11 mouse cellular contexts compared by ENCODE assay signal in genomic region chr11:102364570-102365371, GRCm38 (mm10). TPM values are rescaled to one million over a fixed set of nuclear protein-coding genes. Genes with fewer than 3 reads are reported as not detected.
DNase-seq lines count a peak whose midpoint lies in the region; ATAC-seq lines count a peak whose summit lies in the region.
"Had no signal": no experiment of that assay in that cellular context is flagged by ENCODE, and none has a peak within 500 bp of the region (broad histone marks: within the 10 kb centered on the region; RNA-seq: fewer than 3 reads in every experiment).

No protein-coding gene starts in this region.

- 0 out of 2 replicates have a peak, but pooled peaks cover 4% of the 10 kb centered on the region for H3K4me1 ChIP-seq in hindbrain, embryonic 12.5 days
- no peaks in the 10 kb centered on the region for H3K4me1 ChIP-seq in hindbrain, embryonic 14.5 days (replicated peaks; ENCODE audit: control insufficient read depth, insufficient read depth, low read length)
- H3K4me1 ChIP-seq in limb, embryonic 10.5 days, result peaks cover 6% of the 10 kb centered on the region; the same call in 1 of the 2 replicates

- DNase-seq in hindbrain, embryonic 14.5 days (ENCODE audit: low spot score), result no peak
- DNase-seq in c-Kit-positive CD71-positive TER-119-positive erythroid progenitor cells, embryonic 14.5 days (ENCODE audit: low spot score), result peak; percentile 93
- DNase-seq in limb, embryonic 10.5 days (ENCODE audit: low spot score), result no peak
- DNase-seq in spleen, postnatal 14 days (ENCODE audit: low spot score in 2 of 2), result peak; percentile 69 to 72
- no peak for DNase-seq in MN1 (ENCODE audit: low spot score)
- DNase-seq in testis, postnatal 10 days (ENCODE audit: low spot score), result no peak
- DNase-seq: adrenal gland, postnatal 25 days; cerebellum, postnatal 14 days; forebrain, postnatal 0 days; lung, postnatal 14 days had no signal

- 77% methylated on average over 14 of the region's 14 CpGs for WGBS in hindbrain, embryonic 12.5 days
- WGBS in hindbrain, embryonic 14.5 days, result 80% methylated on average over 14 of the region's 14 CpGs
- WGBS in limb, embryonic 10.5 days, result 74% methylated on average over 14 of the region's 14 CpGs

- no peaks in the 10 kb centered on the region for H3K9me3 ChIP-seq in hindbrain, embryonic 12.5 days (replicated peaks)
- H3K9me3 ChIP-seq in hindbrain, embryonic 14.5 days (ENCODE audit: control insufficient read depth, low read length), result no peaks in the 10 kb centered on the region
- H3K9me3 ChIP-seq in limb, embryonic 10.5 days (replicated peaks), result no peaks in the 10 kb centered on the region

- H3K36me3 ChIP-seq in hindbrain, embryonic 12.5 days, result no peaks in the 10 kb centered on the region
- H3K36me3 ChIP-seq in hindbrain, embryonic 14.5 days (replicated peaks; ENCODE audit: control insufficient read depth, insufficient read depth), result no peaks in the 10 kb centered on the region
- H3K36me3 ChIP-seq in limb, embryonic 10.5 days, result no peaks in the 10 kb centered on the region

- ATAC-seq in hindbrain, embryonic 12.5 days (ENCODE audit: low FRiP score), result 0 out of 2 replicates have a peak, but pooled peaks have one; percentile 48
- no peak for ATAC-seq in hindbrain, embryonic 14.5 days (ENCODE audit: low FRiP score)
- ATAC-seq: forebrain, postnatal 0 days had no signal

- no peak overlapping the region for H3K4me2 ChIP-seq in hindbrain, embryonic 12.5 days (replicated peaks)
- no peak overlapping the region for H3K4me2 ChIP-seq in hindbrain, embryonic 14.5 days (replicated peaks)

- H3K27me3 ChIP-seq in hindbrain, embryonic 12.5 days, result no peaks in the 10 kb centered on the region
- no peaks in the 10 kb centered on the region for H3K27me3 ChIP-seq in hindbrain, embryonic 14.5 days (ENCODE audit: control insufficient read depth, insufficient read depth, low read length)
- 0 out of 2 replicates have a peak, but pooled peaks cover 6% of the 10 kb centered on the region for H3K27me3 ChIP-seq in limb, embryonic 10.5 days (ENCODE audit: low read depth, poor library complexity, severe bottlenecking)

- no peak overlapping the region for H3K27ac ChIP-seq in hindbrain, embryonic 12.5 days
- H3K27ac ChIP-seq in hindbrain, embryonic 14.5 days, result no peak overlapping the region
- peak overlapping the region; percentile 26; the same call in 1 of the 2 replicates for H3K27ac ChIP-seq in limb, embryonic 10.5 days

- no peak overlapping the region for H3K9ac ChIP-seq in hindbrain, embryonic 12.5 days
- H3K9ac ChIP-seq in hindbrain, embryonic 14.5 days, result no peak overlapping the region
- H3K9ac ChIP-seq: forebrain, postnatal 0 days had no signal

- no peak overlapping the region for H3K4me3 ChIP-seq in hindbrain, embryonic 12.5 days
- no peak overlapping the region for H3K4me3 ChIP-seq in hindbrain, embryonic 14.5 days (replicated peaks; ENCODE audit: low read length)
- peak overlapping the region; percentile 23; the same call in 1 of the 2 replicates for H3K4me3 ChIP-seq in limb, embryonic 10.5 days

RNA-seq across cellular contexts. Expression of gene Slc4a1, which starts 1.2 kb away (rescaled TPM):
- 30.8 and 33.5 TPM in 2 replicates for polyA plus RNA-seq in hindbrain, embryonic 12.5 days (2016; fragmentation: Nextera tagmentation; extraction: Ambion mirVana)
- 1.6 and 3.3 TPM in 2 replicates for polyA plus RNA-seq in hindbrain, embryonic 14.5 days (2014; fragmentation: Nextera tagmentation; extraction: Ambion mirVana)
- 34.5 and 37.2 TPM in 2 replicates for polyA plus RNA-seq in limb, embryonic 10.5 days (2016; fragmentation: Nextera tagmentation; extraction: Ambion mirVana)

RNA-seq across cellular contexts. Expression of gene Rundc3a, which starts 28.4 kb away (rescaled TPM):
- polyA plus RNA-seq in hindbrain, embryonic 12.5 days (2016; fragmentation: Nextera tagmentation; extraction: Ambion mirVana), result 125 and 140 TPM in 2 replicates
- 106 TPM in 2 replicates for polyA plus RNA-seq in hindbrain, embryonic 14.5 days (2014; fragmentation: Nextera tagmentation; extraction: Ambion mirVana)
- 1.2 and 1.3 TPM in 2 replicates for polyA plus RNA-seq in limb, embryonic 10.5 days (2016; fragmentation: Nextera tagmentation; extraction: Ambion mirVana)

RNA-seq across cellular contexts. Expression of gene Slc25a39, which starts 43.0 kb away (rescaled TPM):
- 148 and 157 TPM in 2 replicates for polyA plus RNA-seq in hindbrain, embryonic 12.5 days (2016; fragmentation: Nextera tagmentation; extraction: Ambion mirVana)
- polyA plus RNA-seq in hindbrain, embryonic 14.5 days (2014; fragmentation: Nextera tagmentation; extraction: Ambion mirVana), result 154 and 157 TPM in 2 replicates
- 209 and 242 TPM in 2 replicates for polyA plus RNA-seq in limb, embryonic 10.5 days (2016; fragmentation: Nextera tagmentation; extraction: Ambion mirVana)

RNA-seq across cellular contexts. Expression of gene Ubtf, which starts 45.2 kb away (rescaled TPM):
- polyA plus RNA-seq in hindbrain, embryonic 12.5 days (2016; fragmentation: Nextera tagmentation; extraction: Ambion mirVana), result 101 and 111 TPM in 2 replicates
- 70.0 and 76.0 TPM in 2 replicates for polyA plus RNA-seq in hindbrain, embryonic 14.5 days (2014; fragmentation: Nextera tagmentation; extraction: Ambion mirVana)
- 102 and 108 TPM in 2 replicates for polyA plus RNA-seq in limb, embryonic 10.5 days (2016; fragmentation: Nextera tagmentation; extraction: Ambion mirVana)

Comparison
In these comparisons a context has a peak if more than half of its experiments do, and no peak if none do; other contexts are left out.
1. DNase-seq: peak in c-Kit-positive CD71-positive TER-119-positive erythroid progenitor cells, embryonic 14.5 days (single experiment) and spleen, postnatal 14 days (2 of 2); none in hindbrain, embryonic 14.5 days (single experiment), limb, embryonic 10.5 days (single experiment), MN1 (single experiment) and testis, postnatal 10 days (single experiment).
2. RNA of gene Rundc3a, which starts 28.4 kb away (polyA plus RNA-seq): 125 to 140 TPM in hindbrain, embryonic 12.5 days and 106 TPM in hindbrain, embryonic 14.5 days; 1.2 to 1.3 TPM in limb, embryonic 10.5 days; every median in the first group is over 10 times any median in the second.